Mouse (Mus musculus) testis, adult 2 months (tissue): ENCODE data around the gene Grasp.

ENCODE experiments used
- CTCF ChIP-seq: fragments of 200-500 bp; IDR thresholded peaks from 2 replicates; pipeline ENCODE4 v1.5.1; 2012; ENCODE audit warnings: low read depth, mild to moderate bottlenecking, inconsistent platforms, low read length, moderate library complexity; ENCODE audit not compliant: control insufficient read depth, insufficient read depth, insufficient replicate concordance
- POLR2A ChIP-seq: fragments of 200-500 bp; IDR thresholded peaks from 2 replicates; pipeline ENCODE4 v1.6.1; 2012; ENCODE audit warnings: low read depth, mild to moderate bottlenecking, inconsistent platforms, low read length, moderate library complexity; ENCODE audit not compliant: control insufficient read depth

DNA sequence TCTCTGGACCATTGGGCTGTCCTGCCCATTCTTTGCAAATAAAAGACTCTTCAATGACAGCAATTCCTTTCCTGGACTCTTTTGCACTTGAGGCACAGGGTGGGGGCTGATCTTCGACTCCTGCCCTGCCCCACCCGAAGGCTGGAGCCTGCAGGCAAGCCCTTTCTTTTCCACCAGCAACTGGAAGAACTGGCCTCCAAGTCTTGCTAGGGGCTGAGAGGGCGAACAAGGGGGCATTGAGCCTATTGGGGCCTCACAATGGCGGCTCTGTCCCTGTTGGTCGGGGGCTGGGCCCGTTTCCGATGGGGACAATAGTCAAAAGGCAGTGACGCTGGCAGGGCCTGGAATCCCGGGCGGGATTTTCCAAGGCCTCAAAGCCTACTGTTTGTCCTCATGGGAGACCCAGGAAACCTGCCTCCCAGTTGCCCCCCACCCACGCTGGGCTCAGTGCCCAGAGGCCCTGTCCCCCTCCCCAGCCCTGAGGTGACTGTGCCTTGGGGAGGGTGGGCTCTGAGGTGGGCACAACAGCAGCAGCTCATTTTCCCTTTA, 53.4 kb downstream of the Grasp start:
- no peak for TF ChIP-seq CTCF
- TF ChIP-seq POLR2A, result no peak
